Mouse (Mus musculus): ENCODE results near the gene Zw10. TPM values are rescaled to one million over a fixed set of nuclear protein-coding genes. Genes with fewer than 3 reads are reported as not detected.
A peak's percentile ranks its signal among the peaks of the same experiment; 100 is the strongest.

The Zw10 gene
- total RNA-seq (2021), result 18.9 TPM in 2 replicates
- long read RNA-seq, transcript Zw10-201 (16 exons, 2,863 nt), result major isoform, 24 of 27 reads
- long read RNA-seq, partial matches to known transcripts, result 0 of 27 reads
- long read RNA-seq, other reads (novel, unspliced or antisense), result 3 of 27 reads

GRCm38 (mm10) chr9:49055333-49056205, at the start of gene Zw10:
TSS of gene Zw10 (plus strand) at chr9:49055613.
- peak; percentile 94 for DNase-seq

DNA sequence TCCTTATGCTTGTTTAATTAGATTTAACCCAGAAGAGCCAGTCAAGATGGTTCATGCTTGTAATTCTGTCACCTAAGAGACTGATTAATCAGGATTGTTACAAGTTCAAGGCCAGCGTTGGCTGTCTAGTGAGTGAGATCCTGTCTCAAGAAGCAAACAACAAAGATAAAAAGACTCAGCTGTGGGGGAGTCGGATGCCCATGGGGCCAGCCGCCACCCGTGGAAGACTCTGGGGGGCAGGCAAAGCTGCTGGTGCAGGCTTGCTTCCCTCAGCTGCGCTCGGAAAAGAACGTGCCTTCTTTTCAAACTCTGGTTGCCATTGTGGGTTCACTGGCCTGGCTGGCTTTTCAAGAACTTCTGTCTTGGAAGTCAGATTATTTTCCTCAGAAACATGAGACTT, 39.6 kb upstream of the Zw10 start:
- no peak for DNase-seq

DNA sequence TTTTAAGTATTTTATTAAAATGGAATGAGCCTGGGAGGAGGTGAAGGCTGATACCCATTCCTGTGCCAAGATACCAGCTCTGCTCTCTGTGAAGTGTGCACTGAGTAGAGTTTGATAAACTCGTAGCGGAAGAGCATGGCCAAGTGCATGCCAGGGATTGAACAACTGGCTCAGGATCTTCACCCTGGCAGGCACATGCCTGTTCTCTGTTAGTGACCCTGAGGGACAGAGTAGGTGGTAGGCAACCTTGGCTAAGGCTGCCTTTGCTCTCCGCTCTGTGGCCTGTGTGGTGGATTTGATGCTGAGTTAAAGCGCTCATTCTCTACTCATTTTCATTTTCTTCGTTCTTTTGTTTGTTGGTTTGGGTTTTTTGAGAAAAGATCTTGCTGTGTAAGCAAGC, 34.1 kb upstream of the Zw10 start:
- no peak for DNase-seq

DNA sequence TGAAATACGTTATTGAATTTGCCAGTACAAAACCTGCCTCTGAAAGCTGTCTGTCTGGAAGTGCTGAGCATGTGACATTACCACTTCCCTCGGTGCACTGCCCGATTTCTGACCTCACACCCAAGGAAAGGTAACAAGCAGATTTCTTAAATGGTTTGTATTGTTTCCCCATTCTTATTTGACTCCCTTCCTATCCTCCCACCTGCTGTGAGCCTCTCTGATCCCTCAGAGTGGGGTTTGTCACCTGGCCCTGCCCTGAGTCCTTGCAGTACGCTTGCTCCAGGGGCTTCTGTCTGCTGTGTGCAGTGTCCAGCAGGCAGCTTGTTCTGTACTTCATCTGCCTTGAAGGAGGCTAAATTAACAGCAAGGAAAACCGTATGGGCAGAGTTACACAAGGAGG, 31.5 kb upstream of the Zw10 start:
- DNase-seq, result no peak

DNA sequence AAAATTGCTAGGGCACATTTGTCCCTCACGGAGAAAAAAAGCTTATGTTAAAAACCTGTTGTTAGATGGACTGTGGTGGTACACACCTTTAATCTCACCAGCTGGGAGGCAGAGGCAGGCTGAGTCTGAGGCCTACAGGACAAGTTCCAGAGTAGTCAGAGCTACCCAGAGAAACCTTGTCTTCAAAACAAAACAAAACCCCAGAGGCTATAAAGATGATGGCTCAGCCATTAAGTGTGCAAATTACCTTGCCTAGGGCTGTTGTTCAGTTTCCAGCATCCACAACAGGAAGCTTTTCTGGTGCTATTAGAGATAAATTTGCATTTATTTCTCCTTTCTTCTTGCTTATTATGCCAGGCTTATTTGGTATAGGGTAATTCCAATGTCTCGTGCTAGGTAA, 30.9 kb upstream of the Zw10 start:
- DNase-seq, result no peak

DNA sequence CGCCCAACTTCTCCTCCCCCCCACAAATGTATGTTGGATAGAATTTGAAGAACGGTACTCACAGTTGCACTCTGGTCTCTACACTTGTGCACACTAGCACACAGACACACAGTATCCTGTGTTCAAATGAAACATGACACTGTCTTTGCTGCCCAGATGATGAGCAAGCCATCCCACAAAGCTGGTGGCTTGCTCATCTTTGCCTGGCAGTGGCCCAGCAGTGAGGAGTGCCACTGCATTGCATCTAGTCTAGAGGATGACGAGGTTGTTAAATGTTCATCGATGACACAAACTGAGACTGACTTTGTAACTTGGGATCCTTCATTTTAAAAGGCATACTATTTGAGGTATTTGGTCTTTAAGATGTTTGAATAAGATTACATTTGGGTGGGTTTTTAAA, 20.6 kb upstream of the Zw10 start:
- peak; percentile 70 for DNase-seq

GRCm38 (mm10) chr9:49050901-49051300, 4.5 kb upstream of the Zw10 start:
- no peak for DNase-seq

DNA sequence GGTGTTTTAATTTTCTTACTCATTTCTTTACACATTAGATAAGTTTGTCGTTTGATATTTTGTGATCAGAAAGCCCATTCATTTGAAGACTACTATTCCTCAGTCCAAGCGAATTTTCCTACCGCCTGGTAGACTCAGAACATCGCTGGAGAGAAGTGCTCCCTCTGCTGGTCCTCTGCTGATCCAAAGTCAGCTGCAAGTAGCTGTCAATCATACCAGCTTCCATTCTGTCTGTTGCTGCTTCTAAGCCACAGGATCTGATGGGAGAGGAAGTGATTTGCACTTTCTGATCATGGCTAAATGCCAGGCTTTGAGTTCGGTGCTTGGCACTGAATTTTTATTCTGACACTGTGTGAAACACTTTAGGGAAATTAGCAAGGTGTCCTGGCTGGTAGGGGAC, 4.1 kb upstream of the Zw10 start:
- peak; percentile 58 for DNase-seq

GRCm38 (mm10) chr9:49054028-49054427, 1.4 kb upstream of the Zw10 start:
- DNase-seq, result no peak

DNA sequence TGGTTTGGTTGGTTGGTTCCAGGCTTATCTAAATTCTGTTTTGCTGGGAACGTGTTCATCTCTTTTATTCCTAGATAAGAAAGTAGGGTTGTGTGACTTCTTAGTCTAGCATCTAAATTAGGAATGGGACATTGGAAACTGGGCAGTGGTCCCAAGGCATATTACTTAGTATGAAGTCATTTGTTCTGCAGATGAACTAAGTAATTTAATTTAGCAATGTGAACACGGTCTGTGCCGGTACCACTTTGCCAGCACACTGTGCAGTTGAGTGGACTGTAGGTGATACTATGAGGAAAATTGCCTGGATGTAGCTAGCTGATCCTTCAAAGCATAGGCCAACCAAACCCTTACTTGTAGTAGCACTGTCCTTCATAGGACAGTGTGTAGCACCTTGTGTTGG, 21.4 kb downstream of the Zw10 start:
- no peak for DNase-seq

GRCm38 (mm10) chr9:49081107-49081506, 25.7 kb downstream of the Zw10 start, which contains the start of gene Tmprss5:
TSS of gene Tmprss5 (plus strand) at chr9:49081260.
- no peak for DNase-seq

DNA sequence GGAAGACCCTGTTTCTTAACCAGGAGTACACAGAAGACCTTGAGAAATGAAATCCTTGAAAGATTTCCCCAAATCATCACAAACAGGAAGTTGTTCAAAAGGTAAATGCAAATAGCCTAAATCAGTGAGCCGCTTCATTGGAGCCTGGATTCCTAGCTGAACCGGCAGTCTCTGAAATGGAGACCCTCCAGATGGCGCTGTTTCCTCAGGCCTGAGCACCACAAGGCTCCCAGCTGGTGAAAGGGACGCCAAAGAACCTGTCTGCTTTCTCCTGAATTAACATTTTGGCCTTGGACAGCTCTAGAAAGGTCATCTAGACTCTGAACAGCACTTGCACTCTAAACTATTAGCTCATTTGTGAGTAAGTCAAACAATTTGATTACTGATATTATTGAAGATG, 26.1 kb downstream of the Zw10 start:
- peak; percentile 78 for DNase-seq

DNA sequence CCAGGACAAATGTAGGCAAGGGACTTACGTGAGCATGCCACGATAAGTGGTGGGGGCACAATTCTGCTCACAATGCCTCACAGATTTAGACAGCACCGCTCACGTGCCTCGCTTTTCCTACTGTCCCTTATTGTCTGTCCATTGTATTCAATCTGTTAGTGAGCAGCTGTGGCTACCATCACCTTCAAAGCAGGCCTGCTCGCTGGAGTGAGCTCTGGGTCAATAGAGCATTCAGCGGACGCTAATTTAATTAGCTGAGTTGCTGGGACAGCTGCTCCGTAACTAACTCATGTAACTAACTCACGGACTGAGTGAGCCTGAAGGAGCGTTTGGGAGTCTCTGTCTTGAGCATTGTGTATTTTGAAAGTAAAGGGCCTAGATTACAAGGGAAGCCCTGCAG, 31.9 kb downstream of the Zw10 start:
- no peak for DNase-seq

- no peak for DNase-seq
These were observed 43.5 kb downstream of the Zw10 start for GRCm38 (mm10) chr9:49098871-49099270.

DNA sequence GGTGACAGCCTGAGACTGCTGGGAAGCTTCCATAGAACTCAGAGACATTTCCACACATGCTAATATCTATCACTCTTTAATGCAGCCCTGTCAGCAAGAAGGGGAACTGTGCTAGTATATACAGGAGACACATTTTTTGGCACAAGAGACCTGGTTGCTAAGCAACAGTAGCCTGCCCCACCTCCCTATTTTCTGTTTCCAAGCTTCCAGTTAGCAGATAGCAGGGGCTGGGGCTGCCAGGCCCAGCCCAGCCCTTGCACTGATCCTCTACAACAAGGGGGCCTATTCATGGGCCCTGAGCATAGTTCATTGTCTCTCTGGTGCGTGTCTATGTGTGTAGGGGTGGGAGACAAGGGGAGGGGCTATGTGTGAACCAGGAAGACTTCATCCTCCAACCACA, 46.9 kb downstream of the Zw10 start:
- no peak for DNase-seq

GRCm38 (mm10) chr9:49109101-49109500, 53.7 kb downstream of the Zw10 start:
- DNase-seq, result no peak

DNA sequence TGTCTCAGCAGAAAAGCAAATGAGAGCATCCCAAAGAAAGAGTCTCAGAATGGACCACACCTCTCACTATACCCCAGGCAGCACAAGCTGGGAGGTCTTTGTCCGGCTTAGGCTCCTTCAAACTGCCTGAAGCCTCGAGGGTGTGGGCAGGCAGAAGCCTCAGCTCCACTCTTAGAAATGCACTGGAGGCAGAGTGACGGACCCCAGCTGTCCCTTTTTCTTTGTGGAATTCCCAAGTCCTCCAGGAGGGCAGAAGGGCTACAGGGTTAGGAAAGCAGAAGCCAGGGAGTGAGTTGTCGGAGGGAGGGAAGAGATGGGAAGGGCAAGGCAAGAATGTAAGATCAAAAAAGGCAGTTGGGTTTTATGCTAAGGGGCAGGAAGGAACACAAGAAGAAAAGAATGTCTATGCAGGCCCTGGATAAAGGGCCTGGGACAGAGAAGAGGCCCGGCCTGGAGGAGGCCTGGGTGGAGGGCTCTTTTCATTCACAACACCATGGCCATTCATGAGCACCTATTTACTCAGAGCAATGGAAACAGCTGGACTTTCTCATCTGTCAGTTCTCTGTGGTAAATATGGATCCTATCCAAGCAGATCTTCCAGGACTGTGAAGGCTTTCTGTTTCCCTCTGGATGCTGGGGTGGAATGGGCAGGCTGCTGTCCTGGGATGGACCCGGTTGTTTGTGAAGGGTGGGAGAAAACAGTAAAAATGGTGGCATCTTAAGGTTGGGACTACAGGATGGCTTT, 55.2 kb downstream of the Zw10 start:
- DNase-seq, result no peak

DNA sequence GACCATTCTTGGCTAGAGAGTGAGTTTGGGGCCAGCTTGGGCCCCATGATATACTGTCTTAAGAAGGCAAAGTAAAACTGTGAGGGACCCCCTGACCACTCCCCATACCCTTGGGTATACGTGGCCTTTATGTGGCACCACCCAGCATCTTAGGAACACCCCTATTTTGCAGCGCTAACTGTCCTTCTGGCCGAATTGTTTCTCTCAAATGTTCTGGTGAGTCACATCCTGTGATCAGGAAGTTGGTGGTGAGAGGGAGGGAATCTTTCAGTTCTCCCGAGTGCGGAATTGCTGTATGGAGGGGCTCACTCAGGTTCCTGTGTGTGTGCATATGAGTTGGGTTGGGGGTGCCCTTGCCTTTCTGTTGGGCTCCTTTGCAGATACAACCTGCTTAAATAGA, 55.9 kb downstream of the Zw10 start:
- no peak for DNase-seq

GRCm38 (mm10) chr9:49118271-49118825, 62.9 kb downstream of the Zw10 start:
- DNase-seq, result no peak

- DNase-seq, result no peak
These were observed 64.3 kb downstream of the Zw10 start for GRCm38 (mm10) chr9:49119759-49120158.

DNA sequence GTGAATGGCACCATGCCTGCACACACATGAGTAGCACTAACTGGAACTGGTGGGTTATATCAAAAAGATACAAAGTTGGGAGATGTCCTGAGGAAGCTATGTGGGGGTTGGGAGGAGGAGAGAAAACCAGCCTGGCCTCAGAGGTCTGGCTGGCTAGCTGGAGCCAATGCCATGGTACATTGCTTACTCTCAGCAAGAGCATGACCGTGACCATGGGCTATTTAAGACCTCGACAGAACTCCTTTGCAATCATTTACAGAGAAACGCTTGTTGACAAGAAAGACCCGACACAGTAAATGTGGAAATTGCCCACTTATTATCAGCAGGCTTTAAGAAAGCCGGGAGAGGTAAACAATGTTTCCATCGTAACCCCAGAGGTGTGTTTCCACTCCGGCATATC, 70.3 kb downstream of the Zw10 start:
- DNase-seq, result no peak

Data from adrenal gland, postnatal 25 days (tissue).